Mouse (Mus musculus): ENCODE results near the gene Smad3. TPM values are rescaled to one million over a fixed set of nuclear protein-coding genes. Genes with fewer than 3 reads are reported as not detected.
A peak's percentile ranks its signal among the peaks of the same experiment; 100 is the strongest.

Smad3 gene
- polyA plus RNA-seq, 1 experiment from 2014 or later: 16.1 TPM

- no peak overlapping the region for H3K4me3 ChIP-seq (ENCODE audit: low read depth, low read length)
- H3K27ac ChIP-seq (ENCODE audit: low read depth): no peak overlapping the region
- no peaks in the 10 kb centered on the region for H3K4me1 ChIP-seq (ENCODE audit: insufficient read depth)
- H3K27me3 ChIP-seq (ENCODE audit: insufficient read depth, low read length): no peaks in the 10 kb centered on the region
- ATAC-seq (ENCODE audit: insufficient read depth) (no peak), DNase-seq (no peak)
- no peak overlapping the region for H3K4me2 ChIP-seq
- no peak for TF ChIP-seq CTCF (IDR thresholded peaks at IDR 0.05; ENCODE audit: low read depth)
- 84% methylated on average over 4 of the region's 4 CpGs for WGBS
- H3K9ac ChIP-seq: no peak overlapping the region
- H3K9me3 ChIP-seq (ENCODE audit: low read depth, low read length): no peaks in the 10 kb centered on the region
- H3K36me3 ChIP-seq (ENCODE audit: insufficient read depth): peaks cover 38% of the 10 kb centered on the region
These were observed 115.7 kb downstream of the Smad3 start for GRCm38 (mm10) chr9:63641983-63642646.

- Histone ChIP-seq H3K9me3 (ENCODE audit: low read depth, low read length) (no peaks in the 10 kb centered on the region), H3K9ac (no peak overlapping the region), H3K4me1 (ENCODE audit: insufficient read depth) (0 out of 2 replicates have a peak, but pooled peaks cover 6% of the 10 kb centered on the region), H3K4me3 (ENCODE audit: low read depth, low read length) (no peak overlapping the region), H3K4me2 (no peak overlapping the region), H3K36me3 (ENCODE audit: insufficient read depth) (peaks cover 22% of the 10 kb centered on the region), H3K27me3 (ENCODE audit: insufficient read depth, low read length) (no peaks in the 10 kb centered on the region), H3K27ac (ENCODE audit: low read depth) (no peak overlapping the region)
- no peak for TF ChIP-seq CTCF (IDR thresholded peaks at IDR 0.05; ENCODE audit: low read depth)
- 68% methylated on average over 7 of the region's 7 CpGs for WGBS
- ATAC-seq (ENCODE audit: insufficient read depth) (no peak), DNase-seq (no peak)
These were observed 121.7 kb downstream of the Smad3 start for GRCm38 (mm10) chr9:63636113-63636512.

- no peak for TF ChIP-seq CTCF (IDR thresholded peaks at IDR 0.05; ENCODE audit: low read depth)
- ATAC-seq (ENCODE audit: insufficient read depth): no peak
- H3K9ac ChIP-seq: no peak overlapping the region
- no peak for DNase-seq
- no peaks in the 10 kb centered on the region for H3K27me3 ChIP-seq (ENCODE audit: insufficient read depth, low read length)
- H3K27ac ChIP-seq (ENCODE audit: low read depth): no peak overlapping the region
- 0 out of 2 replicates have a peak, but pooled peaks cover 6% of the 10 kb centered on the region for H3K4me1 ChIP-seq (ENCODE audit: insufficient read depth)
- H3K4me2 ChIP-seq: no peak overlapping the region
- H3K9me3 ChIP-seq (ENCODE audit: low read depth, low read length): no peaks in the 10 kb centered on the region
- 59% methylated on average over 7 of the region's 7 CpGs for WGBS
- H3K4me3 ChIP-seq (ENCODE audit: low read depth, low read length): no peak overlapping the region
- peaks cover 15% of the 10 kb centered on the region for H3K36me3 ChIP-seq (ENCODE audit: insufficient read depth)
These were observed 124.5 kb downstream of the Smad3 start for GRCm38 (mm10) chr9:63633334-63633733.

- H3K4me1 ChIP-seq (ENCODE audit: insufficient read depth): 0 out of 2 replicates have a peak, but pooled peaks cover 6% of the 10 kb centered on the region
- H3K27me3 ChIP-seq (ENCODE audit: insufficient read depth, low read length): no peaks in the 10 kb centered on the region
- H3K4me3 ChIP-seq (ENCODE audit: low read depth, low read length): no peak overlapping the region
- peak; percentile 69 for DNase-seq
- H3K9me3 ChIP-seq (ENCODE audit: low read depth, low read length): no peaks in the 10 kb centered on the region
- WGBS: 45% methylated on average over 11 of the region's 11 CpGs
- no peak overlapping the region for H3K9ac ChIP-seq
- H3K27ac ChIP-seq (ENCODE audit: low read depth): peak overlapping the region; percentile 65
- peak; percentile 27; the same call in 1 of the 2 replicates for TF ChIP-seq CTCF (IDR thresholded peaks at IDR 0.05; ENCODE audit: low read depth)
- H3K36me3 ChIP-seq (ENCODE audit: insufficient read depth): peaks cover 18% of the 10 kb centered on the region
- peak overlapping the region; percentile 25; the same call in 1 of the 2 replicates for H3K4me2 ChIP-seq
- ATAC-seq (ENCODE audit: insufficient read depth): no peak
These were observed 124.9 kb downstream of the Smad3 start for GRCm38 (mm10) chr9:63632924-63633323.

GRCm38 (mm10) chr9:63632045-63632444 is 125.7 kb downstream of the Smad3 start:
- Histone ChIP-seq H3K4me1 (ENCODE audit: insufficient read depth) (0 out of 2 replicates have a peak, but pooled peaks cover 6% of the 10 kb centered on the region), H3K9ac (no peak overlapping the region), H3K4me3 (ENCODE audit: low read depth, low read length) (no peak overlapping the region), H3K4me2 (no peak overlapping the region), H3K9me3 (ENCODE audit: low read depth, low read length) (no peaks in the 10 kb centered on the region), H3K27me3 (ENCODE audit: insufficient read depth, low read length) (no peaks in the 10 kb centered on the region), H3K36me3 (ENCODE audit: insufficient read depth) (peaks cover 13% of the 10 kb centered on the region), H3K27ac (ENCODE audit: low read depth) (no peak overlapping the region)
- peak; percentile 38 for TF ChIP-seq CTCF (IDR thresholded peaks at IDR 0.05; ENCODE audit: low read depth)
- 93% methylated on average over 4 of the region's 4 CpGs for WGBS
- no peak for DNase-seq
- ATAC-seq (ENCODE audit: insufficient read depth): no peak

GRCm38 (mm10) chr9:63625090-63625756 is 132.6 kb downstream of the Smad3 start:
- Histone ChIP-seq H3K9ac (no peak overlapping the region), H3K4me1 (ENCODE audit: insufficient read depth) (no peaks in the 10 kb centered on the region), H3K36me3 (ENCODE audit: insufficient read depth) (peaks cover 32% of the 10 kb centered on the region; the same call in 1 of the 2 replicates), H3K4me3 (ENCODE audit: low read depth, low read length) (no peak overlapping the region), H3K27ac (ENCODE audit: low read depth) (no peak overlapping the region), H3K4me2 (no peak overlapping the region), H3K9me3 (ENCODE audit: low read depth, low read length) (no peaks in the 10 kb centered on the region), H3K27me3 (ENCODE audit: insufficient read depth, low read length) (no peaks in the 10 kb centered on the region)
- no peak for TF ChIP-seq CTCF (IDR thresholded peaks at IDR 0.05; ENCODE audit: low read depth)
- ATAC-seq (ENCODE audit: insufficient read depth) (no peak), DNase-seq (no peak)
- 91% methylated on average over 9 of the region's 9 CpGs for WGBS

- Histone ChIP-seq H3K9me3 (ENCODE audit: low read depth, low read length) (no peaks in the 10 kb centered on the region), H3K27me3 (ENCODE audit: insufficient read depth, low read length) (no peaks in the 10 kb centered on the region), H3K27ac (ENCODE audit: low read depth) (no peak overlapping the region), H3K4me1 (ENCODE audit: insufficient read depth) (no peaks in the 10 kb centered on the region), H3K36me3 (ENCODE audit: insufficient read depth) (peaks cover 28% of the 10 kb centered on the region; the same call in 1 of the 2 replicates), H3K4me2 (no peak overlapping the region), H3K4me3 (ENCODE audit: low read depth, low read length) (no peak overlapping the region), H3K9ac (no peak overlapping the region)
- WGBS: 80% methylated on average over 15 of the region's 15 CpGs
- no peak for TF ChIP-seq CTCF (IDR thresholded peaks at IDR 0.05; ENCODE audit: low read depth)
- no peak for DNase-seq
- ATAC-seq (ENCODE audit: insufficient read depth): no peak
These were observed 133.8 kb downstream of the Smad3 start for GRCm38 (mm10) chr9:63623895-63624569.
